Mouse (Mus musculus) bone marrow macrophage, adult 2 months (primary cell): ENCODE data around the gene Setd6.

ENCODE experiments used
- CTCF ChIP-seq: IDR thresholded peaks from 2 replicates; pipeline ENCODE4 v1.5.1; 2012; ENCODE audit warnings: low read depth, mild to moderate bottlenecking, low read length, moderate library complexity
- POLR2A ChIP-seq: IDR thresholded peaks from 2 replicates; pipeline ENCODE4 v1.6.1; 2012; ENCODE audit warnings: mild to moderate bottlenecking, low read depth, low read length, borderline replicate concordance

GRCm38 (mm10) chr8:95678024-95678611 is 37.6 kb upstream of the Setd6 start:
- TF ChIP-seq CTCF (no peak), POLR2A (no peak)
